Mouse (Mus musculus) lung, postnatal 10 days (tissue): ENCODE results near the gene Aamp.
A peak's percentile ranks its signal among the peaks of the same experiment; 100 is the strongest.
"Not testable (repeated sequence)": the region's sequence is repeated elsewhere in the genome, so short reads cannot be mapped to it uniquely, and the experiment has no call there.

Experiments
- DNase-seq: peaks from one replicate; pipeline ENCODE4 v3.0.0; 2021

Aamp gene

GRCm38 (mm10) chr1:74284543-74285160 is at the start of gene Aamp, which contains the start of gene Pnkd:
TSS of gene Aamp (minus strand) at chr1:74284738.
TSS of gene Pnkd (plus strand) at chr1:74284930.
- peak; percentile 100 for DNase-seq

- DNase-seq: no peak
Measured at GRCm38 (mm10) chr1:74332930-74333329, 48.4 kb upstream of the Aamp start.

DNA sequence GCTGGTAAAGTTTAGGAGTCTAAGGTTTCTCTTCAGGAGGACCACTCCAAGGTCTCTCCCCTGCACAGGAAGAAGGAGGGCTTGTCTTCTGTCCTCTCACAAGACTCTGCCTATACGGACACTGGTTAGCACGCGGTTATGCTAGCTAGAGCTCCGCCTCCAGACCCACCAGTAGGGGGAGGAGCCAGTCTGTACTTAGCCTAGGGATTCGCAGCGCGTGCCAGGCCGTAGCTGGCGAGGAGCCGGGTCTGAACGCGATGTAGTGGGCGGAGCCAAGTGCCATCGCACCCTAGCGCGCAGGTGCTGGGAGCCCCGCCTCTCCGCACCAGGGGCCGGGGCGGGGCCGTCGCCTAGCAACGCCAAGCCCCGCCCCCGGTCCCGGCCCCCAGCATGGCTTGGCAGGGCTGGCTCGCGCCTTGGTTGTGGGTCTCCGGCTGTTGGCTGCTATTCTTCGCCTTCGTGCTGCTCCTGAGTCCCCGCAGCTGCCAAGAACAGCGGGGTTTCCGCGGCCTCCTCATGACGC is 47.8 kb upstream of the Aamp start:
- peak; percentile 96 for DNase-seq

DNA sequence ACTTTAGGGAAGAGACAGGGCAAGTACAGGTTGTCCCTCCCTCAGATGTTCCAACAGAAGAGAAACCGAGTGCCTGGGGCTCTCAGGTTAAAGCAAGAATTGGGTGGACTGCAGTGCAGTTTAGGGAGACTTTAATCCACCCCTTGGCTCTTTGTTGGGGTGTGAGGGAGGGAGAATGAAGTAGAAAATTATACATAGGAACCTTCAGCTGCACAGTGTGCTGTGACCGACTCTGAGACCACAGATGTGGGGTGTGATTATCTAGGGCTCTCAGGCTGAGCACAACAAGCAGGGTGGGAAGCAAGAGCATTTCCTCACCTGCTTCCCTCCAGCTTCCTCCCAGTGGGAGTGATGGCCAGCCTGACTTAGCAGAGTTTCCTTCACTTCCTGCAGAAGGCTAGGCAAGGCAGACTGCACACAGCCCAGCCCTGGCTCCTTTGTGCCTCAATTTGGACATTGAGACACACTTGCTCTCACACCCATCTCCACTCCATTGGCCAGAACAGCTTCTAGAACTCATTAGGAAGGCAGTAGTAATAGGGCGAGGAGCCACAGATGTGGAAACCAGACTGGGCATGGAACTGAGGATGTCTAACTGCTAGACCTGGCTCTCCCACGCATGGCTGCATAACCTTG is 46.6 kb upstream of the Aamp start:
- peak; percentile 38 for DNase-seq

- DNase-seq: no peak
Measured at GRCm38 (mm10) chr1:74329899-74330431, 45.4 kb upstream of the Aamp start.

- DNase-seq: not testable (repeated sequence)
Measured at GRCm38 (mm10) chr1:74326916-74327315, 42.4 kb upstream of the Aamp start.

GRCm38 (mm10) chr1:74321396-74321795 is 36.9 kb upstream of the Aamp start:
- DNase-seq: no peak

- no peak for DNase-seq
Measured at GRCm38 (mm10) chr1:74318711-74319110, 34.2 kb upstream of the Aamp start.

DNA sequence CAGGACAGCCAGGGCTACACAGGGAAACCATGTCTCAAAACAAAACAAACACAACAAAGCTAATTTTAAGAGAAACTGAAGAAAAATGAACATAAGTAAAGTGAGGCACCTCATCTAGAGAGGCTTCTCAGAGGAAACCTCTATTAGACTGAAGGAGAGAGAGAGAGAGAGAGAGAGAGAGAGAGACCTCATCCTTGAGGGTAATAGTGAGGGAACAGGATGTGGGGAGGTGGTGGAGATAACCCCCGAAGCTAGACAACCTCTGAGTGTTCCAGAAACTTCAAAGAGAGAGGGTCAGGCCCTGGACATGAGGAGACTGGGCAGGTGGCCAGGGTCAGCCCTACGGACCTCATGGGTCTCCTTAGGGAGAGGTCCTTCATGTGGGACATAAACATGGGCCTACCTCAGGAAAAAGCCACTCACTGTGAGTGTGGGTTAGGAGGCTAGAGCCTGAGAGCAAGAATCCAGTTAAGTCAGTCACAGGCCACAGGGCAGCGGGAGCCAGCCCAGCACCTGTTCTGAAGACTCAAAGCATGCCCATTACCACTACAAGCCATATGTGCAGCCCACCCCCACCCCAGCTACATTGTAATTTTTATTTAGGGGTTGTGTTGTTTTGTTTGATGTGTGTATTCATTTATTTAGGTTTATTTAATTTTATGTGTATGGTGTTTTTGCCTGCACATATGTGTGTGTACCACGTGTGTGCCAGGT is 31.7 kb upstream of the Aamp start:
- no peak for DNase-seq

- DNase-seq: no peak
Measured at GRCm38 (mm10) chr1:74314796-74315195, 30.3 kb upstream of the Aamp start.

DNA sequence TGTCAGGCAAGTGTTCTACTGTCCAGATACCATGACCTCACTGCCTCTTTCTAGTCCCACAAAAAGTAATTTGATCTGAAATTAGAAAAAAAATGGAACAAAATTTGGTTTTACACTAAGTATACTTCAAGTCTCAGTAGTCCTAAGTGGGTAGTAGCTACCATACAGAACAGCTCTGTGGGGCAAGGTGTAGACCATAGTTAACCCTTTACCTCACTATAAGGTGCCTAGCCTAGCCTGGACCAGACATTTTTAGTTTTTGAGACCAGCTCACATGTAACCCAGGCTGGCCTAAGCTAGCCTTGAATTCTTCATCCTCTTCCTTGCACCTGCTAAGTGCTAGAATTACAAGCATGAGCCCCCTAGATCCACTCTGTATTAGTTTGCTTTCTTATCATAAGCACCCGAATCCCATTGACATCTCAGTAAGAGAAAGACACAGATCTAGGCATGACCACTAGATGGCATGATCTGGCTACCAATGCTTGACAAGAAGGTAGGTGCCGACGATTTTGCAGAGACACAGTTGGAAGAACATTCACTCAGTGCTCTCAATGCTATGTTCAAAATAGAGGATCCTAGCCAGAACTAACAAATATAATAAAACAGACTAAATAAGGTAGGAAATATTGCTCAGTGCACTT is 28.6 kb upstream of the Aamp start:
- peak; percentile 88 for DNase-seq

- peak; percentile 73 for DNase-seq
Measured at GRCm38 (mm10) chr1:74309767-74310166, 25.2 kb upstream of the Aamp start.

- no peak for DNase-seq
Measured at GRCm38 (mm10) chr1:74308001-74308964, 23.7 kb upstream of the Aamp start.

GRCm38 (mm10) chr1:74307146-74307545 is 22.6 kb upstream of the Aamp start:
- no peak for DNase-seq

DNA sequence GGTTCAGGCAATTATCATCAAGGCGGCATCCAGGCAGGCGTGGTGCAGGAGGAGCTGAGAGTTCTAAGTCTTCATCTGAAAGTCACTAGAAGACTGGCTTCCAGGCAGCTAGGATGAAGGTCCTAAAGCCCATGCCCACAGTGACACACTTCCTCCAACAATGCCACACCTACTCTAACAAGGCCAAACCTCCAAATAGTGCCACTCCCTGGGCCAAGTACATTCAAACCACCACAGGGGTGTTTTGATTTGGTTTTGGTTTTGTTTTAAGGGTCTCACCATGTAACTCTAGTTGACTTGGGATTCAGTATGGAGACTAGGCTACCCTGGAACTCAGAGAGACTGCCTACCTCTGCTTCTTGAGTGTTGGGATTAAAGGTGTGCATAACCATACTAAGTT is 21.0 kb upstream of the Aamp start, which contains the start of gene Tmbim1:
Gene Tmbim1, minus strand, starts transcription at position 101 of the 400 bp plus-strand sequence.
- no peak for DNase-seq

GRCm38 (mm10) chr1:74304946-74305345 is 20.4 kb upstream of the Aamp start:
- peak; percentile 40 for DNase-seq

DNA sequence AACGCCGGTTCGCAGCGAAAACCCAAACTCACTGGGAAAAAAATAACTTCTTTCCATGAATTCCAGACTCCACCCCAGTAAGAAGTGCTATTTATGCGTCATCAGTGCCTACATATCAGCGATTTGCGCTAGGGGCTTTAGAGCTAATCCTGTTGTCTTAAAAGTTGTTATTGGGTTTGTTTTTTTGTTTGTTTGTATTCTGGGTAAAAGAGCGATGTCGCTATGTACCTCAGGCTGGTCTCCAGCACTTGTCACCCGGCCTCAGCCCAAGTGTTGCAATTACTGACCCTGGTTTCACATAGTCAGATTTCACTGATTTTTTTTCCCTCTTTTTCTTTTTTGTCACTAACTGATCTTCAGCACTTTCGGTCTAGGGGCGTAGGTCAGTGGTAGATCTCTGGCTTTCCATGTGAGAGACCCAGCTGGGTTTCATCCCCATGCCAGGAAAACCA is 19.8 kb upstream of the Aamp start:
- peak; percentile 52 for DNase-seq

DNA sequence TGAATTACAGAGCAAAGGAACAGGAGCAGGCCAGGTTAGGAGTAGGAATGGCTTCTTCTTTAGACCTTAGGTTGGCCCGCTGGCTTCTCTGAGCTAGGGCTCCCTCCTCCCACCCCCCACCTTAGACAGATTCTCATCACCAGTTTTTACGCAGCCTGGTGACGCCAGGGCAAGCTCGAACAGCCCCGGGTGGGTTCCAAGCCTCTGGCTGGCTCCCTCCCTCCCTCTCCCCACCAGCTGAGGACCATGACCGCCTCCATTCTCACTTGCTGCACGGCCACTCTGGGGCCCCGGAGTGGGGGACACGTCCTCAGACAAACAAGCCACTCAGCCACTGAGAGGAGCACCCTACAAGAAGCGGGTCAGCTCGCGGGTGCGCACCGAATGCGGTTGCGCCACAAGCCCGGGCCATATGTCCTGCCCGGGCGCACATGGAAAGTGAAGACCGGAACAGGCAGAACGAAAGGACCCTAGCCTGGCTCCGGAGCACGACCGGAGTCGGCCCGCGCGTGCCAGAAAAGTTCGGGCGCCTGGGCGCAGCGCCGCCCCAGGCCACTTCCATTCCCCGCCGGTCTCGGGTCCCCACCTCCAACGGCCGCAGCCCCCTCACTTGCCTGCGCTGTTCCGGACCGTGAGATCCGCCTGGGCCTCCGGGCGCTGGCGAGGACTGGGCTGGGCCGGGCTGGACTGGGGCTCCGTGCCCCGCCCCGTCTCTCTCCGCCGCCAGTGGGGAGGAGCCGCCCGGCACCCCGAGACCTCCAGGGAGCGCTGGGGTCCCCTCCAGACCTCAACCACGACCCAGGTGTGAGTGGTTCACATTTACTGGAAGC is 19.2 kb upstream of the Aamp start:
- DNase-seq: peak; percentile 88

- DNase-seq: no peak
Measured at GRCm38 (mm10) chr1:74302835-74303234, 18.3 kb upstream of the Aamp start.

- no peak for DNase-seq
Measured at GRCm38 (mm10) chr1:74302229-74302628, 17.7 kb upstream of the Aamp start.
